ENCODE assay signal across 9 mouse cellular contexts in the genomic region with DNA sequence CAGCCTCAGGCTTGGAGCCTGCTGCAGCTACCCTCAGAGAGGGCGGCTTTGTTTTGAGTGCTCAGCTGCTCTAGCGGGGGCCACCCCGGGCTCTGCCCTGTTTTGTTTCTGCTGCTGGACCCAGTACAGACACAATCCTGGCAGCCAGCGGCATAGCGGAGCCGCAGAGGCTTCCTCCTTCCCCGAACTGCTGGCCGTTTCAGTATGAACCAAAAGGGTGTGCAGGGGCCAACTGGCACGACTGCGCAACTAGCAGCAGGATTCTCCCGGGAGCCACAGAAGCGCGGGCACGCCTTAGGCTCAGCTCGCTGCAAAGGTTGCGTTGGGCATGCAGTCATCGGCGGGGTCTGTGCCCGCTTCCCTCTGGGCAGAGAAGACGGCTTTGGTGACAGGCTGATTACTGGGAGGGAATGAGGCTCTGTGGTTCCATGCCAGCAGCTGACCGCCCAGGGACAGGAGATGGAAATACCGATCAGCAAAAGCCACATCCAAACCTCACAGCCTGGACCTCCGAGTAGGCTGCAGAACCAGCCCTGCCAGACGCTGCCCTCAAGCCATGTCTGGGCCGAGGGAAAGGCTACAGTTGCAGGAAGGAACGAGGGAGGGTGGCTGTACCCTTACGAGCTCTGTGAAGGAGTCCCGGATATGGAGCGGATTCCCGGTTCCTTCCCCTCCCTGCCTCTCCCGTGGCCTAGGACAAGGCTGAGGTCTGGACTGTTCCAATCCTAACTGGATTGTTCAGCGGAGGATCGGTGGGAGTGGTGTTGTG. TPM values are rescaled to one million over a fixed set of nuclear protein-coding genes. Genes with fewer than 3 reads are reported as not detected.
DNase-seq lines count a peak whose midpoint lies in the region; ATAC-seq and TF ChIP-seq lines count a peak whose summit lies in the region.
"Had no signal": no experiment of that assay in that cellular context is flagged by ENCODE, and none has a peak within 500 bp of the region (broad histone marks: within the 10 kb centered on the region; RNA-seq: fewer than 3 reads in every experiment).

No protein-coding gene starts in this region.

- TF ChIP-seq POLR2A in brain, embryonic 14.5 days (IDR thresholded peaks at IDR 0.05; ENCODE audit: borderline replicate concordance, extremely low read depth, insufficient read depth, insufficient read length, poor library complexity, severe bottlenecking), result no peak

- H3K36me3 ChIP-seq in hindbrain, embryonic 10.5 days, result peaks cover 31% of the 10 kb centered on the region
- no peaks in the 10 kb centered on the region for H3K36me3 ChIP-seq in hindbrain, embryonic 11.5 days (ENCODE audit: control insufficient read depth, insufficient read depth, low read length)
- H3K36me3 ChIP-seq in forebrain, embryonic 14.5 days (ENCODE audit: control insufficient read depth, insufficient read depth, low read length), result no peaks in the 10 kb centered on the region
- peaks cover 9% of the 10 kb centered on the region for H3K36me3 ChIP-seq in limb, embryonic 11.5 days (ENCODE audit: control insufficient read depth, insufficient read depth, low read length)
- no peaks in the 10 kb centered on the region for H3K36me3 ChIP-seq in midbrain, postnatal 0 days (ENCODE audit: insufficient read depth, low read length)

- H3K4me2 ChIP-seq in hindbrain, embryonic 11.5 days (replicated peaks; ENCODE audit: low read depth, low read length), result no peak overlapping the region
- H3K4me2 ChIP-seq in forebrain, embryonic 14.5 days (ENCODE audit: low read length), result peak overlapping the region; percentile 40
- H3K4me2 ChIP-seq in limb, embryonic 11.5 days (ENCODE audit: low read depth, severe bottlenecking), result no peak overlapping the region
- H3K4me2 ChIP-seq in midbrain, postnatal 0 days (ENCODE audit: low read depth, low read length, poor library complexity, severe bottlenecking), result peak overlapping the region; percentile 28

- no peak for TF ChIP-seq CTCF in brain, embryonic 14.5 days (IDR thresholded peaks at IDR 0.05; ENCODE audit: borderline replicate concordance, extremely low read depth, insufficient read depth, insufficient read length)
- no peak for TF ChIP-seq CTCF in midbrain, postnatal 0 days (IDR thresholded peaks at IDR 0.05)

- H3K27ac ChIP-seq in hindbrain, embryonic 10.5 days, result peak overlapping the region; percentile 66
- H3K27ac ChIP-seq in hindbrain, embryonic 11.5 days (ENCODE audit: low read depth, low read length), result no peak overlapping the region; the same call in 1 of the 2 replicates
- peak overlapping the region; percentile 44; the same call in 1 of the 2 replicates for H3K27ac ChIP-seq in forebrain, embryonic 14.5 days (ENCODE audit: low read depth, low read length)
- H3K27ac ChIP-seq in limb, embryonic 11.5 days (replicated peaks; ENCODE audit: low read depth, low read length), result peak overlapping the region; percentile 51; the same call in 1 of the 2 replicates
- H3K27ac ChIP-seq in midbrain, postnatal 0 days (ENCODE audit: low read depth, low read length), result no peak overlapping the region

- no peaks in the 10 kb centered on the region for H3K27me3 ChIP-seq in hindbrain, embryonic 10.5 days (ENCODE audit: insufficient read depth, poor library complexity, severe bottlenecking)
- no peaks in the 10 kb centered on the region for H3K27me3 ChIP-seq in hindbrain, embryonic 11.5 days (ENCODE audit: control insufficient read depth, insufficient read depth, low read length)
- no peaks in the 10 kb centered on the region for H3K27me3 ChIP-seq in forebrain, embryonic 14.5 days (replicated peaks; ENCODE audit: control insufficient read depth, insufficient read depth, low read length)
- no peaks in the 10 kb centered on the region for H3K27me3 ChIP-seq in limb, embryonic 11.5 days (ENCODE audit: control insufficient read depth, insufficient read depth, low read length)
- H3K27me3 ChIP-seq in midbrain, postnatal 0 days (ENCODE audit: insufficient read depth, low read length), result no peaks in the 10 kb centered on the region

- no peaks in the 10 kb centered on the region for H3K9me3 ChIP-seq in hindbrain, embryonic 10.5 days
- H3K9me3 ChIP-seq in hindbrain, embryonic 11.5 days (ENCODE audit: control insufficient read depth, low read length), result no peaks in the 10 kb centered on the region
- no peaks in the 10 kb centered on the region for H3K9me3 ChIP-seq in forebrain, embryonic 14.5 days (replicated peaks; ENCODE audit: control insufficient read depth, low read length)
- no peaks in the 10 kb centered on the region for H3K9me3 ChIP-seq in limb, embryonic 11.5 days (ENCODE audit: control insufficient read depth, low read length)
- no peaks in the 10 kb centered on the region for H3K9me3 ChIP-seq in midbrain, postnatal 0 days (ENCODE audit: low read length)

- DNase-seq in hindbrain, embryonic 10.5 days (ENCODE audit: low spot score), result no peak
- no peak for DNase-seq in hindbrain, embryonic 11.5 days (ENCODE audit: low spot score)
- DNase-seq in brain, embryonic 14.5 days (ENCODE audit: low read depth), result peak; percentile 85
- peak; percentile 72 for DNase-seq in forebrain, embryonic 14.5 days (ENCODE audit: low spot score)
- DNase-seq in heart, postnatal 36 days, result peak; percentile 55 to 63
- no peak for DNase-seq in limb, embryonic 11.5 days (ENCODE audit: low spot score)
- peak; percentile 84 for DNase-seq in midbrain, postnatal 0 days (ENCODE audit: low spot score)
- no peak for DNase-seq in yolk sac, embryonic 10.5 days (ENCODE audit: low spot score)

- WGBS in hindbrain, embryonic 10.5 days, result 82% methylated on average over 33 of the region's 33 CpGs
- WGBS in hindbrain, embryonic 11.5 days, result 81% methylated on average over 33 of the region's 33 CpGs
- 44% methylated on average over 33 of the region's 33 CpGs for WGBS in forebrain, embryonic 14.5 days
- WGBS in limb, embryonic 11.5 days, result 75% methylated on average over 33 of the region's 33 CpGs
- WGBS in midbrain, postnatal 0 days, result 61% methylated on average over 33 of the region's 33 CpGs

- intact Hi-C loops in heart, postnatal 36 days (cut with DNase I), result no loop called here

- H3K4me1 ChIP-seq in hindbrain, embryonic 10.5 days (replicated peaks), result peaks cover 68% of the 10 kb centered on the region
- no peaks in the 10 kb centered on the region; the same call in none of the 2 replicates for H3K4me1 ChIP-seq in hindbrain, embryonic 11.5 days (replicated peaks; ENCODE audit: control insufficient read depth, insufficient read depth, low read length)
- peaks cover 23% of the 10 kb centered on the region for H3K4me1 ChIP-seq in forebrain, embryonic 14.5 days (ENCODE audit: control insufficient read depth, insufficient read depth, low read length)
- peaks cover 46% of the 10 kb centered on the region for H3K4me1 ChIP-seq in limb, embryonic 11.5 days (ENCODE audit: control insufficient read depth, insufficient read depth, low read length)
- peaks cover 3% of the 10 kb centered on the region; the same call in 1 of the 2 replicates for H3K4me1 ChIP-seq in midbrain, postnatal 0 days (ENCODE audit: insufficient read depth, low read length)

- ATAC-seq in hindbrain, embryonic 11.5 days (ENCODE audit: low FRiP score), result no peak
- ATAC-seq in forebrain, embryonic 14.5 days, result peak; percentile 66
- no peak for ATAC-seq in limb, embryonic 11.5 days (ENCODE audit: insufficient number of reproducible peaks, low FRiP score, low TSS enrichment, low read depth)
- peak; percentile 65; the same call in 1 of the 2 replicates for ATAC-seq in midbrain, postnatal 0 days (ENCODE audit: low FRiP score)

- H3K9ac ChIP-seq in hindbrain, embryonic 11.5 days (ENCODE audit: low read depth, low read length), result no peak overlapping the region
- peak overlapping the region; percentile 32; the same call in 1 of the 2 replicates for H3K9ac ChIP-seq in forebrain, embryonic 14.5 days (ENCODE audit: low read length)
- H3K9ac ChIP-seq in limb, embryonic 11.5 days (ENCODE audit: low read length), result no peak overlapping the region
- H3K9ac ChIP-seq in midbrain, postnatal 0 days (replicated peaks; ENCODE audit: low read length, poor library complexity, severe bottlenecking), result no peak overlapping the region

- no peak overlapping the region for H3K4me3 ChIP-seq in hindbrain, embryonic 10.5 days
- H3K4me3 ChIP-seq in hindbrain, embryonic 11.5 days (ENCODE audit: low read depth, low read length), result no peak overlapping the region
- 0 out of 2 replicates have a peak overlapping the region, but pooled peaks have one; percentile 5 for H3K4me3 ChIP-seq in forebrain, embryonic 14.5 days (ENCODE audit: low read depth, low read length)
- no peak overlapping the region for H3K4me3 ChIP-seq in limb, embryonic 11.5 days (ENCODE audit: low read depth, low read length)
- no peak overlapping the region for H3K4me3 ChIP-seq in midbrain, postnatal 0 days (ENCODE audit: low read depth, low read length)

RNA-seq across cellular contexts. Expression of a gene that starts 47.7 kb away (rescaled TPM):
- polyA plus RNA-seq in hindbrain, embryonic 10.5 days (2016; fragmentation: Nextera tagmentation; extraction: Ambion mirVana), result 30.6 and 49.7 TPM in 2 replicates
- polyA plus RNA-seq in hindbrain, embryonic 11.5 days (2014; fragmentation: Nextera tagmentation; extraction: Ambion mirVana), result 39.6 and 42.9 TPM in 2 replicates
- polyA plus RNA-seq in brain, embryonic 14.5 days (2012; rRNA removed), result 8.1 and 9.0 TPM in 2 replicates
- polyA plus RNA-seq in forebrain, embryonic 14.5 days (2014; fragmentation: Nextera tagmentation; extraction: Ambion mirVana), result 1.5 and 2.6 TPM in 2 replicates
- not detected for total RNA-seq in heart, postnatal 36 days (2021)
- polyA plus RNA-seq in limb, embryonic 11.5 days (2014; fragmentation: Nextera tagmentation; extraction: Ambion mirVana), result 179 and 195 TPM in 2 replicates
- 0.85 and 0.99 TPM in 2 replicates for total RNA-seq in midbrain, postnatal 0 days (2014; rRNA removed)
- polyA plus RNA-seq in midbrain, postnatal 0 days (2015; fragmentation: Nextera tagmentation; extraction: Ambion mirVana), result 0.30 and 0.32 TPM in 2 replicates
- polyA plus RNA-seq: frontal cortex, adult 2 months had no signal

Comparison
In these comparisons a context has a peak if more than half of its experiments do, and no peak if none do; other contexts are left out.
1. H3K27ac ChIP-seq: peak in hindbrain, embryonic 10.5 days (single experiment), forebrain, embryonic 14.5 days (single experiment) and limb, embryonic 11.5 days (single experiment); none in hindbrain, embryonic 11.5 days (single experiment) and midbrain, postnatal 0 days (single experiment).
2. DNase-seq: peak in brain, embryonic 14.5 days (single experiment), forebrain, embryonic 14.5 days (single experiment), heart, postnatal 36 days (2 of 2) and midbrain, postnatal 0 days (single experiment); none in hindbrain, embryonic 10.5 days (single experiment), hindbrain, embryonic 11.5 days (single experiment), limb, embryonic 11.5 days (single experiment) and yolk sac, embryonic 10.5 days (single experiment).
3. ATAC-seq: peak in forebrain, embryonic 14.5 days (single experiment) and midbrain, postnatal 0 days (single experiment); none in hindbrain, embryonic 11.5 days (single experiment) and limb, embryonic 11.5 days (single experiment).
4. H3K4me2 ChIP-seq: peak in forebrain, embryonic 14.5 days (single experiment) and midbrain, postnatal 0 days (single experiment); none in hindbrain, embryonic 11.5 days (single experiment) and limb, embryonic 11.5 days (single experiment).